Mouse (Mus musculus): ENCODE results near the gene Dmtf1. TPM values are rescaled to one million over a fixed set of nuclear protein-coding genes. Genes with fewer than 3 reads are reported as not detected.

Dmtf1 gene
- polyA plus RNA-seq, 1 experiment from 2014 or later, result 75.0 TPM

DNA sequence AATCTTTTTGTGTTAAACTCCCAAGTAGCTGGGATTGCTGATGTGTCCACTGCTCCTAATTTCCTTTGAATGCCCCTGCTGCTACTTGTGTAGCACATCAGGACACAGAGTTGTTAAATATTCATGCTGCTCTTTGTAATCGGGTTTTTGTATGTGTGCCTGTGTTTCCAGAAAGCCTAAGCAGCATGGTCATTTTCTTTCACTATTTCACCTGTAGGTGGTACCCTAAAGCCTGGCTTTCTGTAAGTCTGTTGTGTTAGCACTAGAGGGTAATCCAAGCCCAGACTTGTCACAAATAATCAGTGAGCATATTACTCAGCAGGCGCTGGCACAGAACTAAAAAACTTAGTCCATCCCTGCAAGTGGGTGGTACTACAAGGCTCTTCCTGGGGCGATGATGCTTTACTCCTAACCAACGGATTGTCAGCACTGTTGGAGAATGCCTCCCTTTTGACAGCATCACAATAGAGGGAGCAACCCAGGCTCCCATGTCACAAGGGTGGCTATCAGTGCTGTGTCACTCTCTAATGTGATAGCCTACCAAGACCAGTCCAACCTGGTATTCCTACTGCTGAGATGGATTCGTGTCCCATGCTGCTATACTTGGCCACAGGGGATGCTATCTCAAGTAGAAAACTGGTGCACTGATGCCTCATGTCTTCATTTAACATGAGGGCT, 88.3 kb downstream of the Dmtf1 start:
- H3K4me2 ChIP-seq (ENCODE audit: low read depth), result no peak overlapping the region
- no peaks in the 10 kb centered on the region for H3K36me3 ChIP-seq (ENCODE audit: control insufficient read depth, insufficient read depth, low read length)
- H3K27me3 ChIP-seq (ENCODE audit: control insufficient read depth, insufficient read depth, low read length), result no peaks in the 10 kb centered on the region
- ATAC-seq (ENCODE audit: insufficient read depth, low FRiP score, low TSS enrichment) (peak; percentile 50), DNase-seq (ENCODE audit: low spot score) (peak; percentile 12)
- no peaks in the 10 kb centered on the region for H3K9me3 ChIP-seq (ENCODE audit: control insufficient read depth, low read length)
- no peak overlapping the region for H3K4me3 ChIP-seq (ENCODE audit: low read depth, low read length)
- WGBS, result 59% methylated on average over 5 of the region's 5 CpGs
- H3K9ac ChIP-seq (ENCODE audit: low read length), result no peak overlapping the region
- H3K27ac ChIP-seq (ENCODE audit: low read depth, low read length), result no peak overlapping the region
- no peaks in the 10 kb centered on the region for H3K4me1 ChIP-seq (ENCODE audit: control insufficient read depth, insufficient read depth, low read length)

DNA sequence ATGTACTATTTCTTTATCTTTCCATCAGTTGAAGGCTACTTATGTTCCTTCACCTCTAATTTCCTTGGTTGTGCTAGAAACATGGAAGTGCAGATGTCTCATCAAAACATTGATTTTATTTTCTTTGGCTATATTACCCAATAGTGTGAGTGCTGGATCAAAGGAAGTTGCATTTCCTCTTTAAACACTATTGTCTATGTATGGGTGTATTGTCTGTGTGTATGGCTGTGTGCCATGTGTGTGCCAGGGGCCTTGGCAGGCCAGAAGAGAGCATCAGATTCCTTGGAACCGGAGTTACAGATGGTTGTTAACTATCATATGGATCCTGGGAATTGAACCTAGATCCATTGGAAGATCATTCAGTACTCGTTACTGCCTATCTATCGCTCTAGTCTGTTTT, 90.2 kb downstream of the Dmtf1 start:
- no peaks in the 10 kb centered on the region for H3K9me3 ChIP-seq (ENCODE audit: control insufficient read depth, low read length)
- H3K4me3 ChIP-seq (ENCODE audit: low read depth, low read length), result no peak overlapping the region
- no peak for ATAC-seq (ENCODE audit: insufficient read depth, low FRiP score, low TSS enrichment)
- no peak for DNase-seq (ENCODE audit: low spot score)
- H3K27ac ChIP-seq (ENCODE audit: low read depth, low read length), result no peak overlapping the region
- no peaks in the 10 kb centered on the region for H3K4me1 ChIP-seq (ENCODE audit: control insufficient read depth, insufficient read depth, low read length)
- no peak overlapping the region for H3K9ac ChIP-seq (ENCODE audit: low read length)
- 93% methylated on average over 3 of the region's 3 CpGs for WGBS
- H3K27me3 ChIP-seq (ENCODE audit: control insufficient read depth, insufficient read depth, low read length), result no peaks in the 10 kb centered on the region
- no peaks in the 10 kb centered on the region for H3K36me3 ChIP-seq (ENCODE audit: control insufficient read depth, insufficient read depth, low read length)
- no peak overlapping the region for H3K4me2 ChIP-seq (ENCODE audit: low read depth)

- Histone ChIP-seq H3K27me3 (ENCODE audit: control insufficient read depth, insufficient read depth, low read length) (no peaks in the 10 kb centered on the region), H3K9ac (ENCODE audit: low read length) (no peak overlapping the region), H3K4me1 (ENCODE audit: control insufficient read depth, insufficient read depth, low read length) (no peaks in the 10 kb centered on the region), H3K36me3 (ENCODE audit: control insufficient read depth, insufficient read depth, low read length) (no peaks in the 10 kb centered on the region), H3K4me3 (ENCODE audit: low read depth, low read length) (no peak overlapping the region), H3K4me2 (ENCODE audit: low read depth) (no peak overlapping the region), H3K9me3 (ENCODE audit: control insufficient read depth, low read length) (no peaks in the 10 kb centered on the region), H3K27ac (ENCODE audit: low read depth, low read length) (no peak overlapping the region)
- no peak for DNase-seq (ENCODE audit: low spot score)
- no peak for ATAC-seq (ENCODE audit: insufficient read depth, low FRiP score, low TSS enrichment)
- 73% methylated on average over 6 of the region's 6 CpGs for whole genome bisulfite sequencing
Measured at GRCm38 (mm10) chr5:9069599-9070209, 91.9 kb downstream of the Dmtf1 start.

DNA sequence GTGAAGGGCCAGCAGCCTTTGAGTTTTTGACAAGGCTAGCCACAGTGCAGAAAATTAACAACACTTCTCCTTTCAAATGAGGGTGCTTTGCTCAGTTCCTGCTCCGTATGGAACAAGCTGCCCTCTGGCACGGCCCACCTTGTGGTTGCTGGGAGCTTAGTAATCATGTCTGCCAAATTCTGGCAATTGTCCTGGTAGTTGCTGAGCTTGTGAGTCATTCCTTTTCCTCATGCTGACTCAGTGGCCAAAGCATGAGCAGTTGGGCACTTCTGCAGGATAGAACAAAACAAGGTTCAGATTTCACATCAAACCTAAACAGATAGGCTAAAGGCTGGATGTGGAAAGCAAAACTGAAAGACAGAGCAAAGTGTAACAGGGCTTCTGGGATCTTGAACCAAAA, 92.7 kb downstream of the Dmtf1 start:
- H3K4me3 ChIP-seq (ENCODE audit: low read depth, low read length), result no peak overlapping the region
- no peak for ATAC-seq (ENCODE audit: insufficient read depth, low FRiP score, low TSS enrichment)
- no peak overlapping the region for H3K27ac ChIP-seq (ENCODE audit: low read depth, low read length)
- H3K36me3 ChIP-seq (ENCODE audit: control insufficient read depth, insufficient read depth, low read length), result no peaks in the 10 kb centered on the region
- H3K4me1 ChIP-seq (ENCODE audit: control insufficient read depth, insufficient read depth, low read length), result no peaks in the 10 kb centered on the region
- no peaks in the 10 kb centered on the region for H3K27me3 ChIP-seq (ENCODE audit: control insufficient read depth, insufficient read depth, low read length)
- no peaks in the 10 kb centered on the region for H3K9me3 ChIP-seq (ENCODE audit: control insufficient read depth, low read length)
- 84% methylated on average over 2 of the region's 2 CpGs for WGBS
- H3K9ac ChIP-seq (ENCODE audit: low read length), result no peak overlapping the region
- DNase-seq (ENCODE audit: low spot score), result no peak
- H3K4me2 ChIP-seq (ENCODE audit: low read depth), result no peak overlapping the region

Other genes with a start within 250 kb of the Dmtf1 start
- gene Crot, start 164.5 kb downstream of the Dmtf1 start, polyA plus RNA-seq (2014; fragmentation: Nextera tagmentation; extraction: Ambion mirVana), result 35.9 and 39.0 TPM in 2 replicates
- 19.7 and 21.6 TPM in 2 replicates for gene Tmem243, start 61.1 kb downstream of the Dmtf1 start, polyA plus RNA-seq (2014; fragmentation: Nextera tagmentation; extraction: Ambion mirVana)
- 10.1 and 10.3 TPM in 2 replicates for gene 9330182L06Rik, start 104.3 kb upstream of the Dmtf1 start, polyA plus RNA-seq (2014; fragmentation: Nextera tagmentation; extraction: Ambion mirVana)

Data from neural tube, embryonic 11.5 days (tissue).